Mouse (Mus musculus) heart, adult 11 months (tissue): ENCODE measurements around the gene Prr23a3.

Experiments used
- DNase-seq: peaks from one replicate; pipeline ENCODE4 v3.0.0; 2022

Gene Prr23a3

DNA sequence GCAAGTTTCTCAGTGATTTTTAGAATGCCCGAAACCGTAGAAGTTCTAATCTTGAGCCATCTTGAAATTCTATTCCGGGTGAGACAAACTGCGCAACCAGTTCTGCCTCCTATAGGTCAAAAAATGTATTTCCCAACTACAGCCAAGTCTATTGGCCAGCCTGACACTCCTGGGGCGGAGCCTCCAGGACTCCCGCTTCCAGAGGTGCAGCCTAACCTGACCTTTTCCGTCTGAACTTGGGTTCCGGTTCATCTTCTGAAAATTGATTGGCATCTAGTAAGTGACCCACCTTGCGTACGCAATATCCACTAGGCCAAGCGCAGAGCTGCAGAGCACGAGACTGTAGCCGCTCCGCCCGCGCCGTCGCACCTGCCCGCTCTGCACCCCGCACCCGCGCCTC, at the start of gene Prr23a3:
Gene Prr23a3 (plus strand): TSS at position 197 of the 400 bp plus-strand sequence.
- DNase-seq = no peak

DNA sequence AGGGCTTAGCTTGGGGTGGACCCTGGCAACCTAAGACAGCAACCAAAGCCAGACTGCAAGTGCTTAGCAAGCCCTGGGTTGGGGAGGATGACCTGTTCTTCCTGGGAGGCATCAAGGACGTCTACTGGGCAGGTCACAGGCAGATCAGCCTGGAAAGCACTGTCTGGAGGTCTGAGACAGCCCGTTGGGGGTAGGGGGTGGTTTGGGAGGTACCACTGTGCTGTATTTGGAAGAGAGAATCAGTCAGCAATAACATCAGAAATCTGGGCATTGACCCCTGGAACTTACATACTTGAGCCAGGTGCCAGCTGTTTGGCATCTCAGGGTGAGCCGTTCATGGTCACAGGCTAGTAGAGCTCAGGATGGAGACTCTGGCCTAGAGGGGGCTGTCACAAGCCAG, 48.5 kb upstream of the Prr23a3 start:
- DNase-seq = peak; percentile 55

DNA sequence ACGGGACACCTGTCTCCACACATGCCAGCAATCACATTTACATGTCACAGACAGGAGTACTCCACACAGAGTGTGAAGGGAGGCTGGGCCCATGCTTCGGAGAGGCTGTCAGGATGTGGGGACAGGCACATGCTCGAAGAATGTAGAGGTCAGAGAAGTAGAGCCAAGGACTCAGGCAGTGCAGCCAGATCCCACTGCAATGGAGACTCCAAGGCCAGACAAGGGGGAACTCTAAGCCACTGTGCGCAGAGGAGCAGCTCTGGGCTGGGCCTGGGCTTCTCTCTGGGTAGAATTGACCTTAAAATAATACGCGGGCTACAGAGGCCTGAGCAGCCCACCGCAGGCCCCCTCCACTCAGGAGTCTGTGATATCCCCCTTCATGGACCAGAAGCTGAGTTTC, 47.0 kb upstream of the Prr23a3 start:
- peak; percentile 93 for DNase-seq

DNA sequence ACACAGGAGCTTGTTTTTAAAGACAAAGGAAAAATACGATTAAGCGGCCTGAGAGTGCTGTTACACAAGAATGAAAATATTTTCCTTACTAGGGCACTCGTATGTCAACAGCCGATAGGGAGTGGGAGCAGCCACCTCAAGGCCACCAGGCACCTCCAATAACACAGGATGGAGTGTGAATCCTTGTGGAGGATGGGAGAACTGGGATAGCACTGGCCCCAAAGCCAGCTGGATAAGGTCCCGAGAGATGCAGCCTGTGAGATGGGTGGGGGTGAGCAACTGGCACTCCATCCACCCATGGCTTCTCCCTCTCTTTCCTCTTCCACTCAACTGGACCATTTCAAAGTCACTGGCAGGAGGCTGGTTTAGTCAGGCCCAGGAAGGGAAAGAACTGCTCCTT, 45.6 kb upstream of the Prr23a3 start:
- peak; percentile 92 for DNase-seq

DNA sequence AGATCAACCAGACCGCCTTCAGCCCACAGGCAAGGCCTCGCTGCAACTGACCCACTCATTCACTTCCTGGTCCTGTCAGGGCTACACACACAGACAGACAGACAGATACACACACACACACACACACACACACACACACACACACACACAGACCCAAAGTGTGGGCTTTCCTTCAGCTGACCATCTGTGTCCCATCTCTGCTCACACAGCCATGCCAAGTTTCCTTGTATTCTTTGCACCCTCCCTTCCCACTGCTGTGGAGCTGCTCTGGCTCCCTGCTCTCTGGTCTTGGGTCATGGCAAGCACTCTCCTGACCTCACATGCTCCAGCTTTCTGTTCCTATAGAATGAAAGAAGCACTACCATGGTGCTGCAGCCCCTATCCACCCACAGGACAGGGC, 45.1 kb upstream of the Prr23a3 start:
- DNase-seq = peak; percentile 95

DNA sequence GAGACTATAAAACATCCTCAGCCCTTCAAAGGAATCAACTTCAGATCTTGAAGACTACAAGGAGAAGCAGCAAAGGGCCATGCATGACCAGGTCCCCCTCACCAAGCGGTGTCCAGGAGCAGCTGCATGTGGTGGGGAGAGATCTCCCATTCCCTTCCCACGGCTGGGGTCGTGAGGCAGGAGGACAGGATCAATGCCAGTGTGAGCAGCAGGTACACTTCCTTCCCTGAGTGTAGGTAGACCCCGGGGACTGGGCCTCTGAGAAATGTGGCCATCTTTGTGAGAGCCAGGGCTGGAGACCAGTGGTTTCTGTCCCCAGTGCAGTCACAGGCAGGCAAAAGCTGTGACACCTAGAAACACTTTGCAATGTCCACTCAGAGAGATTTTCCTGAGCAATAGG, 44.1 kb upstream of the Prr23a3 start:
- peak; percentile 84 for DNase-seq

DNA sequence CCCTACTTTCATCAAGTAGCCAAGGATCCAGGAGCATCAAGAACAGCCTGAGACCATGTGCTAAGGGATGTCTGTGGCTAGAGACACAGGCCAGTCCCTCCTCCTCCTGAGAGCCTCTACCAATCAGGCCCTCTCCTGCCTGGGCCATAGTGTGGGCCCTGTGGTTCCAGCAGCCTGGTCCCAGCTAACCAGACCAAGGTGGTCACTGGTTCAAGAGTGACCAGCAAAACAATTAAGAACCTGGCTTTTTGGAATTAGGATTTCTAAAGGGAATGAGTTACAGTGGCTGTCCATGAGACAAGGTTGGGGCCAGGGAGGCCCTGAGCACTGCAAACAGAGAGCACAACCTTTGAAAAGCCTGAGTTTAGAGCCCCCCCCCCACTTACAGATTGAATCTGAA, 43.5 kb upstream of the Prr23a3 start:
- DNase-seq = peak; percentile 57

DNA sequence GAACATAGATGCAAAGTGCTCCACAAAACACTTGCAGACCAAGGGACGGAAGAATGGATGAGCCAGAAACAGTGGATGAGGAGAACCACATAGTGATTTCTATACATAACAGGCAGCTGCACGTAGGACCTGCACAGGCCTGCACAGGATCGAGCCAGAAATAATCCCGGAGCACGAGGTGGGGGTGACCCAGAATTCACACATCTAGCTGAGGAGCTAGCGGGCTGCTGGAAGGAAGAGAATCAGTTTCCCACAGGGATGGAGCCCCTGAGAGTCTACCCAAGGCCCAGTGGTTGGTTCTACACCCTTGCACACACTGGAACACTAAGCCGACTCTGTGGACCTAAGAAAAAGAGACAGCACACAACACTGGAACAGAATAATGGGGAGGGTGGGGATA, 40.8 kb upstream of the Prr23a3 start:
- peak; percentile 76 for DNase-seq

DNA sequence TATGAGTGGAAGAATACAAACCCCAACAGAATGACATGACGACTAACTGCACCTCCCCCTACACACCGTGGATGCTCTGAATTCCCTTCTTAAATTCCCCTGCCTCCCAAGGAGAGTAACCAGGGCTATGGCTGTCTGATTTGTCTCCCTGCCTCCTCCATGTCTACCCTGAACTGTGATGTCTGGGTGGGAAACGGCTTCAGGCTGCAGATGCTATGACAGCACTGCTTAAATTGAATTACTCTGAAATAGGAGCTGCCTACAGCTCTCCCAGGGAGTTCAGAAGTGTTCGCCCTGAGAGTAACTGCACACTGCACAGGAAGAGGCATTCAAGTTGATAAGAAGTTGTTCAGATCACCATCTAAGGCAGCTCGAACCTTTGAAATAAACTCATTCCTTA, 35.1 kb upstream of the Prr23a3 start:
- DNase-seq = no peak

DNA sequence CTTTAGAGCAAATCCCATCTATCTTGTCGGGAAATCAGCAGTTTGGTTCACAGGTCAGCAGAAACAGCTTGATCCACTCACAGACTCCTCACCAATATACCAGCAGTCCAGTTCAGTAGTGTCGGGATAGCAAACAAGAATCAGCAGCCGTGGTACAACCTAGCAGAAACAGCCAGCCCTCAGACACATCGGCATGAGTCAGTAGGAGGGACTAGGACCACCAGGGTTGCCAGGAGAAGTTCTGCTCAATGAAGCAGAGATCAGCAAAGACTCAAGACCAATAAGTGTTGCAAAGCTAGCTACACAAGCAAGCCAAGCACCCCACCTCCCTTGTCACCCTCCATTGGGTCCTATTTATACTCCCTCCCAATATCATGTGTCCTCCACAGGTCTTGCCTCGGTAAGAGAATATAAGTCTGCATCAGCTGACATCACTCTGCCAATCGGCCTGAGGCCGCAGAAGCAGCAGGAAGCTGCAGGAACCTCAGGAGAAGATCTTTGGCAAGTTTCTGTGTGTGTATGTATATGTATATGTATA, 27.0 kb upstream of the Prr23a3 start:
- DNase-seq = no peak

DNA sequence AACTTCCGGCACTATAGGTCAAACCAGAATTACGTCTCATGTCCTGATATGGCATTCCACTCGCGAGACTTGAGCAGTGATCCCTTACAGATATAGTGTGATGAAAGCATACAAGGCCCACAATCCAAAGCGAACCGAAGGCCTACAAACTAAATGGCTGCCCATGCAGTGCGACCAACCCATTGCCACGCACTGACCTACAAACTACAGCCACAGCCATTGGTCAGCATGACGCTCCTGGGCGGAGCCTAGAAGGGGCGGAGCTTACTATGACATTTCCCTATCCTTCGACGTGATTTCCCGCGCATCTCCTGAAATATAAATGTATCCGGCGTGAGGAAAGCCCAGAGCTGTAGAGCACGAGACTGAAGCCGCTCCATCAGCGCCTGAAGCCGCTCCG, 22.4 kb upstream of the Prr23a3 start, which contains the start of gene Prr23a1:
Gene Prr23a1 (plus strand): TSS at position 387 of the 400 bp plus-strand sequence.
- no peak for DNase-seq

DNA sequence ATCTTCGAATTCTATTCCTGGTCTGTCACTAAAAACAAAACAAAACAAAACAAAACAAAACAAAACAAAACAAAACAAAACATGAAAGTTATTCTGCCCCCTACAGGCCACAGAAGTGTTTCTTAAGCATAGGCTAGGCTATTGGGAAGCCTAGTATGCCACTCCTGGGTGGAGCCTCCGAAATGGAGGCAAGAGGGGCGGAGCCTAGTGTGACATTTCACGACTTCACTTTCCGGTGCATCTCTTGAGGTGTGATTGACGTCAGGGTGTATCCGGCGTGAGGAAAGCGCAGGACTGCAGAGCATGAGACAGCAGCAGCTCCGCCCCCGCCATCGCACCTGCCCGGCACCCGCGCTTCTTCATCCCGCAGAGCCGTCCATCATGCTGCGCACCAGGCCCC, 8.4 kb upstream of the Prr23a3 start, which contains the start of gene Prr23a2:
Gene Prr23a2 (plus strand): TSS at position 285 of the 400 bp plus-strand sequence.
- DNase-seq = no peak

DNA sequence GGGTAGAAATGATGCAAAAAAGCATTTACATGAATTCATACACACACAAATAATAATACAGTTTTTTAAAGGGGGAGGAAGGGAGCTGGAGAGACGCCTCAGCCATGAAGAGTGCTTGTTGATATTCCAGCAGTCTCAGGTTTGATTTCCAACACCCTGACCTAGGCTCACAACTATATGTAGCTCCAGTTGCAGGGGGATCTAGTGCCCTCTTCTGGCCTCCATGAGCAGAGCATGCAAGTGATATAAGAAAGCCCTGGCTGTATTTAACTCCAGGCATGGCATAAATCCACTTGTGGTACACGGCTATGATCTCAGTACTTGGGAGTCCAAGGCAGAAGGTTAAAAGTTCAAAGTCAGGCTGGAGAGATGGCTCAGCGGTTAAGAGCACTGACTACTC, 1.1 kb upstream of the Prr23a3 start:
- DNase-seq = no peak

DNA sequence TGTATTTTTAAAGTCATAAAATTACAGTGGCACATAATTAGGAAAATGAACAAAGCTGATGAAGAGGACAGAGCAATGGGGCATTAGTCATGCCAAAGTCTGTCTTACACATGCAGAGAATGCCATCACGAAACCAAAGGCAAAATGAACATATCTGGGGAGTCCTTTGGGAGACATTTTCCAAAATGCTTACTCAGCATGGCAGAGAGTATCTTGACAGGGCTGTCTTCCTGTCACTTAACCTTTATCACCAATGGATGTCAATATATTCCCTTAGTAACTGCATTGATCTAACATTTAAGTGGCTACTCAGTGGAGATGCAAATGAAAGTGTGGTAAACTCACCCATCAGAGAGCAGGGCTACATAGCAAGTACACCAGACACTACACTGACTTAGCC, 36.9 kb downstream of the Prr23a3 start:
- DNase-seq = no peak

DNA sequence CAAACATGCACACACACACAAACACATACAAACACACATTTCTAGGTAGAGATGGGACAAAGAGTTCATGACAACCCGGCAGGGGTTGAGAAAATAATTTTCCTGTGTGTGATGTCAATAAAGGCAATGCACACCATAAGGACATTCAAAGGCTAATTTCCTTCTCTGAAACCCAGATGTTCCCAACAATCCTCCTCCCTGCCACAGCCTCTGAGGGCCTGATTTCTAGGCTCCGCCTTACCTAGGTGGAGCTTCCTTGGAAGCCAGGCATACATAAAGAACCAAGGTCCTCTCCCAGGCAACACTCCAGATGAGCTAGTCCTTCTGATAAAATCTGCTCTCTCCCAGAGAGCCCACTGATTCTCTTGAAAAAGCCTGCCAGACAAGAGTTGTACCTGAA, 38.3 kb downstream of the Prr23a3 start, which contains the start of gene 7420426K07Rik:
Gene 7420426K07Rik (plus strand): TSS at position 301 of the 400 bp plus-strand sequence.
- DNase-seq = no peak
